Mouse (Mus musculus) CH12.LX (cell line): ENCODE measurements around the gene Mdm1.

Experiments used
- CTCF ChIP-seq, 2 experiments: IDR thresholded peaks in 1 of 2; conservative IDR thresholded peaks in 1 of 2; 2 replicates each; pipeline ENCODE4 v1.5.1; 2011 to 2012; ENCODE audit warnings: low read depth in 2 of 2, low read length in 2 of 2, improper control_type of control experiment in 1 of 2, inconsistent platforms in 1 of 2, mild to moderate bottlenecking in 1 of 2, moderate library complexity in 1 of 2
- E2F4 ChIP-seq: IDR thresholded peaks from 2 replicates; pipeline ENCODE4 v1.6.1; 2011; ENCODE audit warnings: low read depth, low read length, improper control_type of control experiment; ENCODE audit not compliant: insufficient replicate concordance
- POLR2A ChIP-seq: IDR thresholded peaks from 2 replicates; pipeline ENCODE4 v1.6.1; 2011; ENCODE audit warnings: low read depth, mild to moderate bottlenecking, improper control_type of control experiment, low read length
- ZNF384 ChIP-seq: IDR thresholded peaks from 2 replicates; pipeline ENCODE4 v1.6.1; 2012; ENCODE audit warnings: low read depth, low read length, improper control_type of control experiment, inconsistent platforms

- TF ChIP-seq POLR2A: no peak
- TF ChIP-seq CTCF (conservative IDR thresholded peaks at IDR 0.05 in 1 of 2, IDR thresholded peaks at IDR 0.05 in 1 of 2; ENCODE audit: low read depth in 2 of 2, low read length in 2 of 2): no peak
- no peak for TF ChIP-seq E2F4
- TF ChIP-seq ZNF384: no peak
Measured at GRCm38 (mm10) chr10:118096223-118096622, 45.4 kb upstream of the Mdm1 start.
